Mouse (Mus musculus) embryonic facial prominence, embryonic 13.5 days (tissue): ENCODE measurements at regions not wholly inside any gene's neighbourhood (a gene's known extent, or its start where the extent isn't known, plus 50 kb on each side); places are given as distances from the start of the nearest gene placed in this dataset.

Experiments
- ATAC-seq: fragments of 200-750 bp; cut with Nextera tagmentation; 2 replicates; pipeline ENCODE4 v1.8.0; 2017; ENCODE audit warnings: low read depth; ENCODE audit not compliant: insufficient number of reproducible peaks, insufficient read depth, low FRiP score, low TSS enrichment
- H3K27ac ChIP-seq: fragments of 300-500 bp; sonication (generic); 2 replicates; pipeline ENCODE4 v1.5.1; 2015; ENCODE audit warnings: moderate library complexity, mild to moderate bottlenecking, inconsistent platforms
- H3K27me3 ChIP-seq: fragments of 300-500 bp; sonication (generic); 2 replicates; pipeline ENCODE4 v1.6.1; 2015; ENCODE audit warnings: mild to moderate bottlenecking, inconsistent platforms
- H3K36me3 ChIP-seq: fragments of 300-500 bp; sonication (generic); 2 replicates; pipeline ENCODE4 v1.6.1; 2015; ENCODE audit warnings: mild to moderate bottlenecking, inconsistent platforms
- H3K4me1 ChIP-seq: fragments of 300-500 bp; sonication (generic); 2 replicates; pipeline ENCODE4 v1.6.1; 2015; ENCODE audit warnings: inconsistent platforms
- H3K4me2 ChIP-seq: fragments of 300-500 bp; sonication (generic); 2 replicates; pipeline ENCODE4 v1.6.1; 2015; ENCODE audit warnings: moderate library complexity, mild to moderate bottlenecking, inconsistent platforms
- H3K4me3 ChIP-seq: fragments of 300-500 bp; sonication (generic); 2 replicates; pipeline ENCODE4 v1.5.1; 2015; ENCODE audit warnings: mild to moderate bottlenecking, inconsistent platforms
- H3K9ac ChIP-seq: fragments of 300-500 bp; sonication (generic); 2 replicates; pipeline ENCODE4 v1.6.1; 2015; ENCODE audit warnings: mild to moderate bottlenecking, inconsistent platforms
- H3K9me3 ChIP-seq: fragments of 300-500 bp; sonication (generic); 2 replicates; pipeline ENCODE4 v1.6.1; 2016; ENCODE audit warnings: inconsistent platforms
- WGBS: fragments of 180-500 bp; shearing (Covaris S2); methylation state at CpG from one replicate; pipeline ENCODE4 v1.1.7; 2015; ENCODE audit warnings: mixed read lengths; 5-methylcytosine and 5-hydroxymethylcytosine counted together

DNA sequence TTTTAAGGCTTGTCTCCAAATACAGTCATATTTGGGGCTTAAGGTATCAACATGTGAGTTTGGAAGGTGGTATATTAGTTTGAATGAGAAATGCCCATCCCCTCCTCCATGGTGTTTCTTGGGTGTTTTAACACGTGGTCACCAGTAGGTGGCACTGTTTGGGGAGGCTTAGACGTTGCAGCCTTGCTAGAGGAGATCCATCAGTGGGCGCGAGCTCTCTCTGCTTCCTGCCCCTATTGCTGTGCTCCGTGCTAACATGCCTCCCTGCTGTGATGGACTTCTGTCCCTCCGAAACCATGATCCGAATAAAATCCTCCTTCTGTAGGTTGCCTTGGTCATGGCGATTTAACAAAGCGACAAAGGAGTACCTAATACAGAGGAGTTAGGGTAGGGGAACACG is 183.3 kb downstream of the Barhl2 start:
- Histone ChIP-seq H3K4me1 (no peaks in the 10 kb centered on the region), H3K4me3 (no peak overlapping the region), H3K9ac (no peak overlapping the region), H3K27ac (no peak overlapping the region), H3K36me3 (no peaks in the 10 kb centered on the region), H3K9me3 (no peaks in the 10 kb centered on the region), H3K27me3 (no peaks in the 10 kb centered on the region), H3K4me2 (no peak overlapping the region; the same call in 1 of the 2 replicates)
- 34% methylated on average over 10 of the region's 10 CpGs for WGBS
- no peak for ATAC-seq

- H3K4me1 ChIP-seq: no peaks in the 10 kb centered on the region
- no peaks in the 10 kb centered on the region for H3K27me3 ChIP-seq
- H3K9ac ChIP-seq: no peak overlapping the region
- H3K27ac ChIP-seq: no peak overlapping the region
- H3K9me3 ChIP-seq: no peaks in the 10 kb centered on the region
- no peak overlapping the region for H3K4me3 ChIP-seq
- 65% methylated on average over 2 of the region's 2 CpGs for WGBS
- no peak overlapping the region for H3K4me2 ChIP-seq
- no peaks in the 10 kb centered on the region for H3K36me3 ChIP-seq
- ATAC-seq: no peak
Observed at GRCm38 (mm10) chr5:106264536-106264935, 193.4 kb downstream of the Barhl2 start.

- no peak for ATAC-seq
- Histone ChIP-seq H3K4me3 (no peak overlapping the region), H3K4me1 (no peaks in the 10 kb centered on the region), H3K36me3 (no peaks in the 10 kb centered on the region), H3K9ac (no peak overlapping the region), H3K27ac (no peak overlapping the region), H3K27me3 (no peaks in the 10 kb centered on the region), H3K9me3 (no peaks in the 10 kb centered on the region), H3K4me2 (no peak overlapping the region)
- 82% methylated on average over 1 of the region's 1 CpGs for WGBS
Observed at GRCm38 (mm10) chr5:106257179-106257578, 200.8 kb downstream of the Barhl2 start.

DNA sequence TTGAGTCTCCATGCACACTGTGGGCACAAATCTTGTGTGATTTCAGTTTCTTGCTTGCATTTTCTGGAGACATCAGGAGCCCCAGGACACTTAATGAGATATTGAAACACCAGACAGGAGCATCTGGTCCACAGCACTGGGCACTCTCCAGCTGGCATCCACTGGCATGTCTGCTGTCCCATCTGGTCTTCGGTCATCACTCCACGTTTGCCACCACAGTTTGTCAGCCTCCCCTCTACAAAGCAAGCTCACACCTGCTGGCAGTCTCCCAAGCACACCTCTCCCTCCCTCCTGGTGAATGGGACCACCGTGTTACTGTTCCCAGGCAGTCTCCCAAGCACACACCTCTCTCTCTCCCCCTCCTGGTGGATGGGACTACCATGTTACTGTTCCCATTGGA is 228.8 kb downstream of the Barhl2 start:
- no peak overlapping the region for H3K27ac ChIP-seq
- no peak overlapping the region for H3K9ac ChIP-seq
- H3K9me3 ChIP-seq: no peaks in the 10 kb centered on the region
- H3K36me3 ChIP-seq: no peaks in the 10 kb centered on the region
- H3K4me2 ChIP-seq: no peak overlapping the region
- no peaks in the 10 kb centered on the region for H3K4me1 ChIP-seq
- H3K4me3 ChIP-seq: no peak overlapping the region
- WGBS: 69% methylated on average over 3 of the region's 3 CpGs
- no peaks in the 10 kb centered on the region for H3K27me3 ChIP-seq
- no peak for ATAC-seq

GRCm38 (mm10) chr5:106224141-106224540 is 233.8 kb downstream of the Barhl2 start:
- Histone ChIP-seq H3K9ac (no peak overlapping the region), H3K4me1 (0 out of 2 replicates have a peak, but pooled peaks cover 6% of the 10 kb centered on the region), H3K4me3 (no peak overlapping the region), H3K4me2 (no peak overlapping the region), H3K27ac (no peak overlapping the region), H3K27me3 (no peaks in the 10 kb centered on the region), H3K9me3 (no peaks in the 10 kb centered on the region), H3K36me3 (no peaks in the 10 kb centered on the region)
- 48% methylated on average over 7 of the region's 7 CpGs for WGBS
- ATAC-seq: no peak

DNA sequence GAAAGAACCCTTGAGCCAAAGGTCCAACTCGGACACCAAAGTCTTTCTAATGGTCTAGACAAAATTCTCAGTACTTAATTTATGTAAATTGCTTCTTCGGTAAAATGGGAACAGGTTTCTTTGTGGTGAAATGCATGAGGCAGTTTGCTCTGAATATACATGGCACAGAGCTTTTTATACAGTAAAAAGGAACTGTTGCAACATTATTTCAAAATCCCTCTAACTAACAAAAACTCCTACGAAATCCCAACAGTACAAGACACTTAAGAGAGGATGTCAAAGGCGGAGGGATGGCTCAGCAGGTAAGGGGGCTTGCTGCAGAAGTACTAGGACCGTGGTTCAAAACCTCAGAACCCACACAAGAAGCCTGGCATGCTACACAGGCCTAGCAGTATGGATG is 248.4 kb downstream of the Barhl2 start:
- Histone ChIP-seq H3K4me2 (no peak overlapping the region), H3K36me3 (no peaks in the 10 kb centered on the region), H3K9ac (no peak overlapping the region), H3K9me3 (no peaks in the 10 kb centered on the region), H3K4me1 (peaks cover 14% of the 10 kb centered on the region), H3K4me3 (no peak overlapping the region), H3K27me3 (peaks cover 3% of the 10 kb centered on the region; the same call in 1 of the 2 replicates), H3K27ac (no peak overlapping the region)
- no peak for ATAC-seq
- 82% methylated on average over 5 of the region's 5 CpGs for WGBS

DNA sequence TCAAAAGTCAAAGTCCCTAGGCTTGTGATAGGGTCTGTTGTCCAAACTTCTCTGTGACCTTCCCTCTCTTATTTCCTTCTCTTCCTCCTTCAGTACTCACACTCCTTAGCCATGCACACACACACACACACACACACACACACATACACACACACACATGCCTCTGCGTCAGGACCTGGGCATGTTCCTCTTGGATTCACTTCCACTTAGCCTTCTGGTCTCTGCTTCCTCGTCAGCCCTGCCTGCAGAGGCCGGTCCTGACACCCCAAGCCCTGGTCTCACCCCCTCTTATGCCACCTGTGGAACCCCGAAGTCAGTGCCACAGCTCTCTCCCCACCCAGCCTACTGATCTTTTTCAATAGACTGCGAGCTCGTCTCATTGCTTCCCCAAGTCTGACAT is 250.3 kb downstream of the Barhl2 start:
- no peak overlapping the region for H3K27ac ChIP-seq
- peaks cover 3% of the 10 kb centered on the region; the same call in 1 of the 2 replicates for H3K27me3 ChIP-seq
- H3K4me2 ChIP-seq: no peak overlapping the region
- H3K4me3 ChIP-seq: no peak overlapping the region
- H3K4me1 ChIP-seq: peaks cover 14% of the 10 kb centered on the region
- H3K9ac ChIP-seq: no peak overlapping the region
- no peaks in the 10 kb centered on the region for H3K36me3 ChIP-seq
- H3K9me3 ChIP-seq: no peaks in the 10 kb centered on the region
- ATAC-seq: no peak
- 79% methylated on average over 6 of the region's 6 CpGs for WGBS

DNA sequence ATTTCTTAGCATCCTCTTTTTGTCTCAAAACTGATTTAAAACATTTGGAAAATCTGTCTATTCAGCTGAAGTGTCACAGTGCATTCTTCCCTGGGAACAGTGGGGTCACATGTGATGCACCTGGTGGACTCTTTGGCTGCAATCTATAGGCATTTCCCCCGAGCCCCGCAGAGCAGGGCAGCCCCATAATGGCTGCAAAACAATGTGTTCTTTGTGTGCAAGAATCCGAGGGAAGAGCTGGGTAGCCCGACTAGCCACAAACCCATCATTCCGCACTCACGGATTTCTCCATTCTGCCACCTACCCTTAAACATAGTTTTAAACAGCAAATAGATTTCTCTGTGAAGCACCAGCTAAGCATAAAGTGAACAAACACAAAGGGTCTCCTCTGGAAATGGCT is 252.2 kb downstream of the Barhl2 start:
- Histone ChIP-seq H3K36me3 (no peaks in the 10 kb centered on the region), H3K4me2 (peak overlapping the region; percentile 37), H3K27ac (no peak overlapping the region), H3K4me3 (no peak overlapping the region), H3K9ac (no peak overlapping the region), H3K9me3 (no peaks in the 10 kb centered on the region), H3K4me1 (peaks cover 17% of the 10 kb centered on the region), H3K27me3 (peaks cover 3% of the 10 kb centered on the region; the same call in 1 of the 2 replicates)
- 7% methylated on average over 6 of the region's 6 CpGs for WGBS
- no peak for ATAC-seq

GRCm38 (mm10) chr5:106200631-106201030 is 257.3 kb downstream of the Barhl2 start:
- no peaks in the 10 kb centered on the region for H3K36me3 ChIP-seq
- peak overlapping the region; percentile 43 for H3K4me2 ChIP-seq
- ATAC-seq: no peak
- H3K4me3 ChIP-seq: no peak overlapping the region
- H3K27me3 ChIP-seq: no peaks in the 10 kb centered on the region
- WGBS: 49% methylated on average over 16 of the region's 16 CpGs
- no peak overlapping the region for H3K9ac ChIP-seq
- no peaks in the 10 kb centered on the region for H3K9me3 ChIP-seq
- no peak overlapping the region for H3K27ac ChIP-seq
- peaks cover 6% of the 10 kb centered on the region for H3K4me1 ChIP-seq

DNA sequence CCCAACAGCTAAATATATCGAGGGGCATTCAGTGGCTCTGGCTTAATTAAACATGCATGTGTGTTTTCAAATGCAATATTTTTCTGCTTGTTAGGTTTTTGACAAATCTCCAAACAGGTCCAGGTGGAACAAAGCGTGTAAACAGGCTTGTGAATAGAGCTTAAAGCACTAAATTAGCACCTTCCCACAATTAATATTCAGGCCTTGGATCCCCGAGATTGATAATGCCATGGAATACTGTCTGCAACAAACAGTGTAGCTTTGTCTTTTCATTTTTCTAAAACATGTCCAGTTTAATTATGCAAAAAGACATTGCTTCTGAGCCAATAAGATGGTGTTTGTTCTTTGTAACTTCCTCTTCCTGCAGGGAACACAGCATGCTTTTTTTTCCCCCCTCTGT is 258.9 kb downstream of the Barhl2 start:
- Histone ChIP-seq H3K9ac (no peak overlapping the region), H3K9me3 (no peaks in the 10 kb centered on the region), H3K27me3 (no peaks in the 10 kb centered on the region), H3K27ac (no peak overlapping the region), H3K4me1 (0 out of 2 replicates have a peak, but pooled peaks cover 3% of the 10 kb centered on the region), H3K4me2 (no peak overlapping the region), H3K4me3 (no peak overlapping the region), H3K36me3 (no peaks in the 10 kb centered on the region)
- ATAC-seq: no peak
- WGBS: 77% methylated on average over 3 of the region's 3 CpGs

DNA sequence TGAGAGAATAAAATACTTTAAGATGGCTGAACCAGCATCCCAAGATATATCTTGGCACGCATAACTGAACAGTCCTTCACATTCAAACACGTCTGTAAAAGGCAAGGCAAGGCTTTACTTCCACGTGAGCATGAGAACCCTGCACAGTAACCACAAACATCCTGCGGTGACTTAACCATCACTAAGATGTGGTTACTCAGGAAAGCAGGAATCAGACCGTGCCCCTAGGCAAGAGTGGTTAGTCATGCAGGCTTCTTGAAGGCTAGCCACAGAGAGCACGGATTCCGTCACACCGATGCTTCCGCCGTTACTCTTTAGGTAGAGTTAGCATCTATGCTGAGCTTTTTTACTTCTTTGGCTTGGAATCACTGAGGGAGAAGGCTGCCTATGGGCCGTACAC is 266.8 kb downstream of the Barhl2 start:
- H3K27ac ChIP-seq: no peak overlapping the region
- H3K27me3 ChIP-seq: no peaks in the 10 kb centered on the region
- ATAC-seq: no peak
- H3K9me3 ChIP-seq: no peaks in the 10 kb centered on the region
- WGBS: 49% methylated on average over 11 of the region's 11 CpGs
- no peaks in the 10 kb centered on the region for H3K36me3 ChIP-seq
- H3K4me2 ChIP-seq: no peak overlapping the region
- no peak overlapping the region for H3K4me3 ChIP-seq
- H3K4me1 ChIP-seq: no peaks in the 10 kb centered on the region
- H3K9ac ChIP-seq: no peak overlapping the region

DNA sequence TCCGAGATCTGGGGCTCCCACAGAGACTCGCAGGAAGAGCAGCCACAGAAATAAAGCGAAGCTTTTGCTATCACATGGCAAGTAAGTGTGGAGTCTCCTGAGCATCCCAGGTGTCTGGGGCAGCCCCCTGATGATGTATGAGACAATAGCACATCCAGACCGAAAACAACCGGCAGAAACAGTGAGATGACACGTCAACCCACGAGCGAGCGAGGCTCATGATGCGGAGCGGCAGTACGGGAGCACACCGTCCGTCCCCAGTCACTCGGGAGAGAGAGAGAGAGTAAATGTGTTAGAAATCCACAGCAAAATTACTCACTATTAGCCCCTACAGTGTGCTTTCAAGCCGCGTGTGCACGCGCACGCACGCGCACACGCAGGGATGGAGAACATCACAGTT is 276.2 kb downstream of the Barhl2 start:
- H3K4me3 ChIP-seq: no peak overlapping the region
- no peak for ATAC-seq

DNA sequence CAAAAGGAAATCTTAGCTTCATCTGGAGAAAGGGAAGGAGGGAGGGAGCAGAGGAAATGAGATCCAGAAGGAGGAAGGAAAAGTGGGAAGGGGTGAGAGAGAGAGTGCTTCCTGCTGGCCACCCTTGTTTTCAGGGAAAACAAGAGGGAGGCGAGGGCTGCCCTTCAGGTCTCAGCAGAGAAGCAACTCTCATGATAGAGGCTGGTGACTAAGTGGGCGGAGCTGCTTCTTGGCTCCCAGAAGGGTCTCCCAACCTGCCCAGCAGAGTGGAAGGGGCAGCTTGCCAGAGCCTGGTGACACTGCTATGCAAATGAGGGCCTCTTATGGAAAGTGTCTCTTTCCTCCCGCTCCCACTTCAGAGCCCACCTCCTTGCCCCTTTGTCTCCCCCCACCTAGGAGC is 285.8 kb downstream of the Barhl2 start:
- no peaks in the 10 kb centered on the region for H3K27me3 ChIP-seq
- H3K4me1 ChIP-seq: peaks cover 10% of the 10 kb centered on the region
- H3K36me3 ChIP-seq: no peaks in the 10 kb centered on the region
- peak overlapping the region; percentile 5; the same call in 1 of the 2 replicates for H3K4me2 ChIP-seq
- WGBS: 12% methylated on average over 3 of the region's 3 CpGs
- no peaks in the 10 kb centered on the region for H3K9me3 ChIP-seq
- no peak overlapping the region for H3K9ac ChIP-seq
- no peak for ATAC-seq
- no peak overlapping the region for H3K4me3 ChIP-seq
- no peak overlapping the region for H3K27ac ChIP-seq

More for the DNA sequence above, 276.2 kb downstream of the Barhl2 start:
- H3K4me1 ChIP-seq: no peaks in the 10 kb centered on the region
- H3K27ac ChIP-seq: no peak overlapping the region
- no peaks in the 10 kb centered on the region for H3K9me3 ChIP-seq
- H3K9ac ChIP-seq: no peak overlapping the region
- 92% methylated on average over 23 of the region's 23 CpGs for WGBS
- H3K36me3 ChIP-seq: no peaks in the 10 kb centered on the region
- no peak overlapping the region for H3K4me2 ChIP-seq
- no peaks in the 10 kb centered on the region for H3K27me3 ChIP-seq
